Mouse (Mus musculus): ENCODE data around the gene Snd1.

Gene Snd1

DNA sequence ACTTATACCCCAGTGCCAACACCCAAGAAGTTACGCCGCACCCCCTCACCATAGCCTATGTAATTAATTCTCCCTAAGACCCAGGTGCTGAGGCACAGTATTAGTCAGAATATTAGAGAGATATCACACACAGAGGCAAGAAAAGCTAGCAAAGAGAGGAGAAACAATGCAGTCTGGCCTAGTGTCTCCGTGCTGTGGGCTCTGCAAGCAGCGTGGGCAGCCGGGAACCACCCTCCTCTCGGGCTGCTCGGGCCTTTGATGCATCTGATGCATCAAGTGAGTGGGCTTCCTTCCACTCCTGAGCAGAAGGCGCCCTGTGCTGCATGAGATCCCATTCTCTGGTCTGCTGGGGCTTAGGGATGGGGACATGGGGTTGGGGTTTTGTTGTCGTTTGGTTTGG is 338.1 kb downstream of the Snd1 start:
- DNase-seq (ENCODE audit: low spot score) = no peak

DNA sequence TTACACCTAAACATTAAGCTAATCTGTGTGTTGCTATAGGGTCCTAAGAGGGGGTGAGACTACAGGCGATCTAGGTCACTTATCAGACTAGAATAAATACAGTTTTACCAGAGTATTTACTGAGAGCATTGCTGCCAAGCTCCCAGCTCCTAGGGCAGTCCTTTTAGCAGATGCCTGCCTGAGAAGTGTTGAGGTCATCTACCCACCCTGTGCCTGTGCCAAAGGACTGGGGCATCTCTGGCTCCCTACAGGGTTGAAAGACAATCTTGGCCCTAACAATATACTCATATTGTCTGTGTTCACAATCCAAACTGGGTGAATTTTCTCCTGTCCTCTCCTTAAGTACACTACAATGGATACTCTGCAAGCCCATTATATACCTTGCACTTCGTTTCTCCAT is 340.0 kb downstream of the Snd1 start:
- no peak for DNase-seq (ENCODE audit: low spot score)

DNA sequence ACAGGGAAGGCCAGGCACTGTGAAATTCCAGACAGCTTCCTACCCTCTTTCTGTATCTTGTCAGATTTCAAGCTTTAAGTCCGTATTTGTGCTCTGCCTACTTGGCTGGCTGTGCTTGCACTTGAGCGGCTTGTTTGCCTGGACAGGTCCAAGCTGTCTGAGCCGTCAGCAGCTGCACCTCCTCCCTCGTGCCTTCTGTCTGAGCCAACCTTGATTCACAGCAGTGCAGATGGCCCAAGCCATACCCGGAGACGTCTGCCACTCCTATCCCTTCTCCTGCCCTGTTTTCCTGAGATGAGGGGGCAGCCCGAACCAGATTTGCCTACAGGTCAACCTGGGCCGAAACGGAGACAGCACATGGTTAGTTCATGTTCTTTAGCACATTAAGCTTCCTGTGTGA is 342.1 kb downstream of the Snd1 start:
- peak; percentile 70 for DNase-seq (ENCODE audit: low spot score)

DNA sequence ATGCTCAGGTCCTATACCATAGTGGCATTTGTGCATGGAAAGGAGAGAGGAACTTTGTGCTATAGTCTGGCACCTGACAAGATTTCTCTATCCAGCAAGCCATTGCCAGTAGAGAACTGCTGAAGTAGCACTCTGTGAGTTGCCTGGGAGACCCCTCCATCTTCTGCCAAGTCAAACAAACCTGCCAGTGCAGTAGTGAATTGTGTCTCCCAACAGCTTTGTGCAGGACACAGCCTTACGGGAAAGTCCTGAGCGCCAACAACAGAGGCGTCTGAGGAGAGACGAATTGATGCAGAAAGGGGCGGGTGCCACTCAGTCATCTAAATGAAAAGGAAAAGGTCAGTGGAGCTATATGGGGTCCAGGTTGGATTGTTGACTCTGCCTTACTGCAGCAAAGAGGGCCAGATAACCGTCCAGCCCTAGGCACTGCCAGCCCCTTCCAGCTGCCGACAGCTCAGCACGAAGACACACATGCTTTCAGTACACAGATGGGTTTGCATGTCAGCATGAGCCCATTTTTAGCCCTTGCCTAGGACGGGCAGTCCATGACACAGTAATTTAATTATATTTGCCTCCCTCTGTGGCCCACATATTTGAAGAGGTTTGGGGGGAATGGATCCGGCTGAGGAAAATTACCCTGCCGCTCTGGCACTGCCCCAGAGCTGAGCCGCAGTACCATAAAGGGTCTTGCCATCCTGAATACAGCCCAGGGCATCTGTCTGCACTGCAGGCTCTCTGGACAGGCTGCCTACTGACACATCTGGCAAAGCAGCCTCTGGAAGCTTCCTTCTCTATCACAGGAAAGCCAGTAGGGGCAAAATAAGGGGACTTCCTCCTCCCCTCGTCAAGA is 344.8 kb downstream of the Snd1 start:
- no peak for DNase-seq (ENCODE audit: low spot score)

DNA sequence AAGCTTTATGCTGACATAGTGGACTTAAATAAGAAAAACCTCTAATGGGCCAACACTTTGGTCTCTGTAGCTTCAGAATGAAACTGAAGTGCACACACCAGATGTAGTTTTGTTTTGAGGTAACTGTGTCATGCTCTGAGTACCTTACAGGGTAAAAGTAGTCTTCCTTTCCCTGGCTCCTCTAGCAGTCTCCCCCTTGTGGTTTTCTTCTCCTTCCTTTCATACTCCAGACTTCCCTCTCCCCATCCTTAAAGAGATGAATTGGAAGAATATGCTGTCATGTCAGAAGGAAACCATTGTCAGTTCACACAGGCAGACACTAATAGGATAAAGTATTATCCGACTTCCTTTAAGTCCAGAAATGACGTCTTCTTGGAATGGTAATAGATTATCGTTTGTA is 347.4 kb downstream of the Snd1 start:
- no peak for DNase-seq (ENCODE audit: low spot score)

DNA sequence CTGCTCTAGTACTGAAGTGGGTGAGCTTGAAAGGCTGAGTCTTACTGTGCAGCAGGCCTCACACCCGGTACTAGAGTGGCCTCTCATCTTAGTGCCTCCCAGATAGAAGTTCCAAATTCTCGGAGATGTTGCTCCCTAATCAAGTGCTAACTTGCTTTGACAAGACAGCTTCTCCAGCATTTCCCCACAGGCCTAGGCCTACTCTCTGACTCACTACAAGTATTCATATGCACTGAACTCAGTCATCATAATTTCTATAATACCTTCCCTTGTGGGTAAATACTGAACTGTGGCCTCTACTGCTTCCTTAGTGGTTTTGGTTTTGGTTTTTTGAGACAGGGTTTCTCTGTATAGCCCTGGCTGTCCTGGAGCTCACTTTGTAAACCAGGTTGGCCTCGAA is 348.4 kb downstream of the Snd1 start:
- DNase-seq (ENCODE audit: low spot score) = no peak

DNA sequence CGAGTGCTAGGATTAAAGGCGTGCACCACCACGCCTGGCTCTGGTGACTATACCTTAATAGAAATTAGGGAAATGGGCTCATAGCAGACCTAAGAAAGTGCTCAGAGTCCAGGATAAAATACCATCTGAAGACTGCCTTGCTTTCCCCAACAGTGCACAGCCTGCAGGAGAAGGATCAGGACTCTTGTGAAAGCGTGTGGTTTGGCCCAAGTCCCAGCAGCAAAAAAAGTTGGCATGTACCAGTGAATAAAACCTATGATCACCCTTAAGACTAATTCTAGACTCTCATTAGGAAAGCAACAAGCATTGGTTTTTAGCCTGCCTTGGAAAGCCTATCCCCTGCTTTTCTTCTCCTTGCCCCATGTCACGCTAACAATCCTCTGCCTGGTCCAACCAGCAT is 348.9 kb downstream of the Snd1 start:
- no peak for DNase-seq (ENCODE audit: low spot score)

DNA sequence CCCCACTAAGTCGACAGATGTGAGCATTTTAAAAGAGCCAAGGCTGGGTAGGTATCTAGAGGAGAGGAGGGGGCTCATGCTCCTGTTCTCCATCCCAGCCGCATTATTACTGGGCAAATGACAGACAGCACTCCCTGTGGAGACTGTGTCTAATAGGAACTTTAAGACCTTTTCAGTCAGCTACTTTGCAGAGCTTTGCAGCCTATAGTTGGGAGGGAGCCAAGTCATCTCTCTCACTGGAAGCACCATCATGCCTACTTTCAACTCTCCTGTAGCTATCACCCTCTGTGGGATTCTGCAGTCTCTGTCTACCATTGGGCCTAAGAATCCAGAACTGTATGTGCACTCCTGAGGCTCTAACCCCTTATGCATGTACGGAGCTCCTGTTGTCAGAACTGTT is 351.0 kb downstream of the Snd1 start:
- DNase-seq (ENCODE audit: low spot score) = no peak

DNA sequence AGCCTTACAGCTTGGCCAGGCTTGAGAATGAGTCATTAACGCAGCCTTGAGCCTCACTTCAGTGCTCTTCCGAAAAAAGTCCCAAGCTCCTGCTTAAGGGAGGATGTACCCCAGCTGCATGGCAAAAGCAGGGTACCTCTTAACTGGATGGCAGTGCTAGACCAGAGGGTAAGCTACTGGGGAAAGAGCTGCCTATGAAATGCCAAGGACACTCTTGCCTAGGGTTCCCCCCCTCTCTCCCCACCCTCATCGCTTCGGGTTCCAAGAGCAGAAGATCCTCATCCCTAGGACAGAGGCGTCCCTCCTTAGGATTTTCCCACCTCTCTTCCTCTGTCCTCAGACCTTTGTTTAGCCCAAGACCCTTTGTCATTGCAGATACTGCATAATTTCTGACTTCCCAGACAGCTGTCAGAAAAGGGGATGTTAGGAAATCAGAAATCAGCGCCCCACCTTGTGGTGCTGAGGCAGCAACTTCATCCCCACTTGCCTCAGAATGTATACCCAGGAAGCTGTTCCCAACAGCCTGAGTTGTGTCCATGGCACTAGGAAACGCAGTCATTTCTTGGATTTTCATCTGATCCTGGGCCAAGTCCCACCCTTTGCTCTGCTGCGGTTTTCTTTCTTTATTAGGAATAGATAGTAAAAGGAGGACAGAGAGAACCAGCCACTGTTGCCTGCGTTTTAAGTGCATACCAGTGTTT is 351.9 kb downstream of the Snd1 start:
- DNase-seq (ENCODE audit: low spot score) = no peak

DNA sequence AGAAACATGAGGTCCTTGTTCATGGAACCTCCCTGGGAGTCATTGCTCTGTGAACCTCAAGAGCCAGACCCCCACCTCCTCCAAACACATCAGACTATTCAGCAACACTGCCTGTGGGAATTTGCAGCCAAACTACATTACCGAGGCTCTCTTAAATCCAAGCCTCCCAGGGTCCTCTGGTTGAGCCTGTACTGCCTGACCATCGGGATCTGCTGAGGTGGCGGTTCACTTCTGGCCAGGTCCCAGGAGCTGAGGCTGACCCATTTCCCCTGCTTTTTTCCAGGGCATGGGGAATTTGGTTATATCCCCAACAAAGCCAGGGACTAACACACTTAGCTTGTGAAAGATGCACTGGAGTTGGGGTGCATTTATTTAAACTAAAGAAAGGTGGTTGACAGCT is 352.6 kb downstream of the Snd1 start:
- no peak for DNase-seq (ENCODE audit: low spot score)

DNA sequence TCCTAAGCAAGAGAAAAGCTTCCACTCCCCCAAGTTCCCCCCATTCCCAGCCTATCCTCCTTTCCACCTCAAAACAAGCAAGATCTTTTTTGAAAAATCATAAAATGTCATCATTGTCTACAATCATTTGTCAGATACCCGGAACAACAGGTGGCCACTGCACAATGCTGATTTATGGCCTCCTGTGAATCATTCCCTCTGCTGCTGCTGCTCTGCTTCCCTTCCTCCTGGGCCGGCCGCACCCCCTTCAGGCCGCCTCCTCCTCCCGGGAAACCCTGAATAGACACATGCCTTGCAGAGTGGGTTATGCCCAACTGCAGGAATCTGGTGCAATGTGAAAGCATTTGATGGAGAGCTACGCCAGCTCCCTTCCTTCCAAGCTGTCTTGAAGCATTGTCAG is 353.7 kb downstream of the Snd1 start:
- peak; percentile 72 for DNase-seq (ENCODE audit: low spot score)

DNA sequence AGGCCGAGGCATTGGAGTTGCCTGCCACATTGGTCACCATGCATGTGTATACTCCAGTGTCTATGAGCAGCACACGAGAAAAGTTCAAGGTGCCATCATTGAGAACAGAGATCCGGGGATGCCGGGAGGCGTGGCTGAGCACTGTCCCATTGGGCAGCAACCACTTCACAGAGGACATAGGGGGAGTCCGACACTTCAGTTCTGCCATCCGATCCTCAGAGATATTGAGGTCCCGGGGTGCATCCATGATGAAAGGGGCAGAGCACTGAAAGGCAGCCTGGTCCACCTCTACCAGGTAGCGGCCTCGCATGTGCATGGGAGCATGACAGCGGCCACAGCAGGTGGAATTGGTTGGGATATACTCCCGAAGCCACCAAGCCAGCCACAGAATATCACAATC is 355.4 kb downstream of the Snd1 start:
- DNase-seq (ENCODE audit: low spot score) = no peak

DNA sequence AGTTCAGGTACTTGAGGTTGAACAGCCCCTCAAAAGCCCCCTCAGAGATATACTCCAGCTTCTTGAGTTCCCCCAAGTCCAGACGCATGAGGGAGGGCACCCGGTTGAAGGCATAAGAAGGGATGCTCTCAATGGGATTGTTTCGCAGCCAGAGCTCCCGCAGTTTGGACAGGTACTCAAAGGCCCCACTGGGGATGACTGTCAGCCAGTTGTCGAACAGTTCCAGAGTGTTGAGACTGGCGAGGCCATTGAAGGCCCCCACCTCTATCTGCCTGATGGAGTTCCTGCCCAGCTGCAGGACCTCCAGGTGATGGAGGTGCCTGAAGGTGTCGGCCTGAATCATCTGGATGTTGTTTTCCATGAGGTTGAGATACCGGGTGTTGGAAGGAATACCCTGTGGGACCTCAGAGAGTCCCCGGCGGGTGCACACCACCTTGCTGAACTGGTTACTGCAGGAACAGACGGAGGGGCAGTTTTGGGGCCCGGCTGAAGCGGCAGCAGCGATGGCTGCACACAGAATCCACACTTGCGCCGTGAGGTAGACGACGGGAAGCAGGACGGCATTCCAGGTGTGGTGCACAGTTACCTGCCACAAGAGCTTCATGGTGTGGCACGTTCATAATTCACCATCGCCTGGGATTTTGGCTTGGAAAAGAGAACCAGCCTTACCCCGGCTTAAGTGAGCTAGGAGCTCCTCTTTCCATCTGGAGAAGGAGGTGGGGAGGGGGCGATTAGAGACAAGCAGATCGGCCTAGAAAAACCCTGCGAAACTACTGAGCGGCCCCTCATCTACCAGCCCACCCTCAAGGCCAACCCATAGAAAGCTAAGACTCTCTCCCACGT is 356.3 kb downstream of the Snd1 start, which contains the start of gene Lrrc4:
TSS of gene Lrrc4 (minus strand) at position 737 of the 843 bp plus-strand sequence.
- no peak for DNase-seq (ENCODE audit: low spot score)

DNA sequence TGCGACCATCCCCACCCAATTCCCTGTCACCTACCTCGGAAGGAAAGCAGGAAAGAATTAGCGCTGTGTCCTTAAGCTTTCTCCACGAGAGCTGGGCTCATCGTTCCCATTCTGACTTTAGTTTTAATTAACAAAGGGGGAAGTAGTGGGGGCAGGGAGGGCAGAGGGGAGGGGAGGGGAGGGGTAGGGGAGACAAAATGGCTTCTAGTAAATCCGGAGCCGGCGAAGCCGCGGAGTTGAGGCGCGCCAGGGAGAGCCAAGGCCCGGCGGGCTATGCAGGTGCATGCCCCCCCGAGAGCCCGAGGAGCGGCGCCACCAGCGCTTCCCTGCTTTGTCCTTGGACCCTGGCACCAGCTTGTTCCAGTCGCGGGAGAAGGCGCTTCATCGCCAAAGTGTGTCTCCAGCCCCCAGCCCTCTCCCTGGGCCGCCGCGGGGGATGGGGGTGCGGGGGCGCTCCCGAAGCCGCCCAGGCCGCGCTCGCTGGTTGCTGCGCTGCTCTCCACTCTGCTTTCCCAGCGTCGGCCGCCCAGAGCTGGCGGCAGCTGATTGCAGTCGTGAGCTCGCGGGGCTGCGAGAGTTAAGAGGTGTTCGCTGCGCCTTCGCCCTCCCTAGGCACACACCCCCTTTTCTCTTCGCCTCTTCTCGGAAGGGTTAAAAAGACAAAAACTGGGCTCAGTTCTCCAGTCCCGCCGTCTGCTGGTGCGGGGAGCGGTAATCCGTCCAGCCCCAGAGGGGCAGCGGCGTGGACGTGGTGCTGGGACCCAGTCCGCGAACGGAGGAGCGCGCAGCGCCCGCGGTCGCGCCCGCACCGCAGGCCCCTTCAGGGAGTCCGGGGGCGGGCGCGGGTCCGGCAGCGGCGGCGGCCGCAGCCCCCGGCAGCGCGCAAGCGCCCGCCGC is 357.2 kb downstream of the Snd1 start:
- DNase-seq (ENCODE audit: low spot score) = no peak

DNA sequence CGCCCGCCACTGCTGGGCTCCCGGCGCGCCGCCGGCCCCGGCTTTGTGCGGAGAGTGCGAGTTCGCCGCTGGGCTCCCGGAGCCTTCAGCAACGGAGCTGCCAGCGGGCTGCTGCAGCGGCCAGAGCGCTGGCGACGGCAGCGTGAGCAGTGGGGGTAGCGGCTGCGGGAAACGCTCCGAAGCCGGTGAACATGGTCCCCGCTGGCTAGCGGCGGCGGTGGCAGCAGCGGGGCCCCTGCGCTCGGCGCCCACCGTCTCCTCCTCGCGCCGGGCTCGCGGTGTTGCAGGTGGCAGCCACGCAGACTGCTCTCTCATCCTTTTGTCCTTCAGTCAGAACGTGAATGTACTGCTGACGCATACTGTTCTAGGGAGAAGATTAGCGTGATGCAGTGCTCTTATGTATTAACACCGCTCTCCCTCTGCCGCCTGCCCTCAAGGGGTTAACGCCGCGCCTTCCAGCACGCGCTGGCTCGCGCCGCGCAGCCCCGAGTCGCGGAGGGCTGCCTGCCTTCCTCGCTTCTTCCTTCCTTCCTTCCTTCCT is 357.9 kb downstream of the Snd1 start:
- DNase-seq (ENCODE audit: low spot score) = no peak

DNA sequence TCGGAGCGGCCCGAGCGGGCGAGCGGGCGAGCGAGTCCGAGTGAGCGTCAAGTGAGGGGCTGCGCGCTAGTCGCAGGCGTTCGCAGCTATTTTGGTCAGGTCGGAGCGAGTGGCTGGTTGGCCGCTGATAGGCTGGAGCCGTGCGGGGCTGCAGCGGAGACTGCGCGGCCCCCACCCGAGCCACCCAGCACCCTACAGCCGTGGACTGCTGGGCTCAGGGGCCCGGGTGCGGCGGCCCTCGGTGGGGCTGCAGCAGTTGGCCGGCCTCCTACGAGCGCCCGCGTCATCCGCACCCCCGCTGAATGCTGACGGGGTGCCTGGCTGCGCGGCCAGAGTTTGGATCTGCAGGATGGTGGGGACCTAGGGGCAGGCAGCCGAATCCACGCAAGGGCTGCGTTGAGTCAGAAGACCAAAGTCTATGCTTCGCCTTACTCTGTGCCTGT is 358.5 kb downstream of the Snd1 start:
- DNase-seq (ENCODE audit: low spot score) = peak; percentile 63

DNA sequence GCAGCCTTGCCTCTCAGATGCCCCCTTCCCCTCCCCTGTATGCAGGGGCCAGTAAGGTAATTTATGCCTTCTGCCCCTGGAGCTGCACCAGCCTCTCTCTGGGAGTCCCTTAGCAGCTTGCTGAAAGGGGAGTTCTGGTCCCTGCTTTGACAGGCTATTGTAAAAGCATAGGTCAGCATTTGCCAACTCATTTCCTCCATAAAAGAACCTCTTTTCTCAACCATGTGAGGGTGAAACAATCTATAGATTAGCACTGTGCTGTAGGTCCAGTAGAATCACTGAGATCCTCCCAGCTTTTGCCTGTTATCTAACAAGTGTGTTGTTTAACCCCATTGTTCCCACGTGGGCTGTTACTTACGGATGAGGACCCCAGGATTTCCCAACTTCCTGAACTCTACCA is 359.1 kb downstream of the Snd1 start:
- no peak for DNase-seq (ENCODE audit: low spot score)

DNA sequence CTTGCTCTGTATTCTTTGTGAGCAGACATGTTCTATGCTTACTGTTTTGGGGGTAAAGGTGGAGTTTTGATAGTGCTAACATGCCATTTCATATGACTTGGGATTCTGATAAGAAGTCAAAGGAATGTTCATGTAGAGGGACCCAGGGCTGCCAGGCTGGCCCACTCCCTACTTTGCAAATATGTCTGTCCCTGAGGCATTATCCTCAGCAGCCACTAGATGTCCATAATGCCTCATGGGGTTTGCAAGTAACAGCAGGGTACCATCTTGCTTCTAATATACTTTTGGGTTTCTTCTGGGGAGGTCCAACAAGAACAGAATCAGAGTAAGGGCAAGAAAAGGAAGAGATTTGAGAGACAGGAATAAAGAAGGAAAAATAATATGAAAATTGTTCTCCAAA is 361.7 kb downstream of the Snd1 start:
- DNase-seq (ENCODE audit: low spot score) = no peak

DNA sequence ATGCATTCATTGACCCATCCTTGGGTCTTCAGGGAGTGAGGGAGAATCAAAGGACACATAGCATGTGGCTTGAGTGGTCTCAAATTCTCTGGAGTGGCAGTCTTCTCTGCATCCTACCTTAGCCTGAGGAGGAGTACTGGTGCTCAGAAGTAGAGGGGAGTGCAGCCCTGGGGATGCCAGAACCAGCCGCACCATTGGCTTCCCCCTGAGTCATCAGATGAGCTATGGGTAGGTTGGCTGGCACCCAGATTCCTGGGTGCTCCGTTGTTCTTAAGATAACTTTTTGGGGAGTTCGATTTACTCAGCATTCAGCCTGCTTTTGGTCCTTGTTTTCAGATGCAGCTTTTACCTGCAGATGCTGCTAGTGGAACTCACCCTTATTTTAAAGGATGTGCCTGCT is 366.6 kb downstream of the Snd1 start:
- no peak for DNase-seq (ENCODE audit: low spot score)

DNA sequence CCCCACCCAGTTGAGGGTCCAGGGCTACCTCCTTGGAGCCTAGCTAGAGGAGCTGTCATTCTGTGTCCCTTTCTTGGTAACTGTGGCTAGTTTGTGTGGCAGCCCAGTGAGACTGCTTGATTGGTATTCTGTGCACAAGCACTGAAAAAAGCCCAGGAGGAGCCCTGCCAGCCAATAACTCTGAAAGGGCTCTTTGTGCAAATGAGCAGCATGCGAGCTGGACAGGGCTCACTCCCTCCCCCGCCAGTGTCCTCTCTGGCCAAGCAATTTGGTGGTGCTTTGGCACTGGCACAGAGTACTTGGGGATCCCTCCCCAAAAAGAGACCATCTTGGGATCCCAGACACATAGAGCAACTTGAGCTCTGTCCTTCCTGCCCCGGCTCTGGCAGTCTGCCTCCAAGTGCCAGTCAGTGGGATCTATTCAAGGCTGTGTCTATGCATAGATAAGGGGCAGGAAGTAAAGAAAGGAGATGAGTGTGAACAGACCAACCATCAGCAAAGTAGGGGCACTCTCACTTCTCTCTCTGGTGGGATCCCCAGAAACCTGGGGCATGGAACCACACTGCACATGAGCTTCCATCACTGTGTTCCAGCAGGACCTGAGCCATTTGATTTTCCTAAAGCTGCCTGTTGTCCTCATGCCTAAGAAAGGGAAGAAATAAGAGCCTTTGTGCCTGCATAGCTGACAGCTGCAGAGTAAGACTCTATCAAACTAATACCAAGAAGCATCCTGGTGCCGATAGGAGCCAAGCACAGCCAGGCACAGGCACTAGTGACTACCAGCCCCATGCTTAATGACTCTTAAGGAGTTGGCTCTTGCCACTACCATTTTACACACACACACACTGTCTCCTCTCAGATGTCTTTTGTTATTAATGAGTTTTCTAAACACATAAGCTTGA is 367.7 kb downstream of the Snd1 start:
- DNase-seq (ENCODE audit: low spot score) = peak; percentile 81
